19 mouse cellular contexts compared by ENCODE assay signal in genomic region chr4:107056088-107056487, GRCm38 (mm10). TPM values are rescaled to one million over a fixed set of nuclear protein-coding genes. Genes with fewer than 3 reads are reported as not detected.
"Had no signal": no experiment of that assay in that cellular context is flagged by ENCODE, and none has a peak within 500 bp of the region (broad histone marks: within the 10 kb centered on the region; RNA-seq: fewer than 3 reads in every experiment).

No protein-coding gene starts in this region.

- ATAC-seq: lung, postnatal 0 days; midbrain, embryonic 16.5 days had no signal

- H3K9ac ChIP-seq: liver, embryonic 14.5 days had no signal

- H3K4me2 ChIP-seq: midbrain, embryonic 11.5 days had no signal

- H3K27ac ChIP-seq: liver, embryonic 14.5 days had no signal

- DNase-seq: kidney, adult 18-20 months; kidney, postnatal 10 days; left cerebral cortex, postnatal 4 days; lung, adult 18-20 months; lung, postnatal 4 days; right cerebral cortex, postnatal 14 days had no signal

RNA-seq across cellular contexts. Expression of gene Cdcp2, which starts 40.6 kb away (rescaled TPM):
- total RNA-seq: layer of hippocampus, adult 8-10 months; layer of hippocampus, postnatal 14 days; left cerebral cortex, adult 18-20 months; left cerebral cortex, postnatal 10 days; left cerebral cortex, postnatal 4 days; megakaryocyte, adult 5-6 weeks had no signal
- polyA plus RNA-seq: large intestine, adult 2 months; liver, embryonic 14.5 days; midbrain, embryonic 16.5 days; neural tube, embryonic 14.5 days; small intestine, adult 2 months; stomach, embryonic 16.5 days had no signal
